Mouse (Mus musculus) adrenal gland, postnatal 14 days (tissue): ENCODE data around the gene Gm17079. TPM values are rescaled to one million over a fixed set of nuclear protein-coding genes. Genes with fewer than 3 reads are reported as not detected.
"Not testable (repeated sequence)": the region's sequence is repeated elsewhere in the genome, so short reads cannot be mapped to it uniquely, and the experiment has no call there.

ENCODE experiments used
- DNase-seq: peaks from one replicate; pipeline ENCODE4 v3.0.0; 2021; ENCODE audit warnings: mixed read lengths
- long read RNA-seq, 2 experiments: library from polyadenylated mRNA; stranded (forward); transcript quantifications; one replicate each; pipeline ENCODE4 v2.0.0; 2021
- total RNA-seq: library from RNA; stranded (reverse); gene quantifications from 2 replicates; pipeline ENCODE4 v1.2.3, GENCODE M21; 2021

Gene Gm17079
- total RNA-seq: not detected in 2 replicates
- long read RNA-seq, experiment 1: 0 reads
- long read RNA-seq, experiment 2: 0 reads

DNA sequence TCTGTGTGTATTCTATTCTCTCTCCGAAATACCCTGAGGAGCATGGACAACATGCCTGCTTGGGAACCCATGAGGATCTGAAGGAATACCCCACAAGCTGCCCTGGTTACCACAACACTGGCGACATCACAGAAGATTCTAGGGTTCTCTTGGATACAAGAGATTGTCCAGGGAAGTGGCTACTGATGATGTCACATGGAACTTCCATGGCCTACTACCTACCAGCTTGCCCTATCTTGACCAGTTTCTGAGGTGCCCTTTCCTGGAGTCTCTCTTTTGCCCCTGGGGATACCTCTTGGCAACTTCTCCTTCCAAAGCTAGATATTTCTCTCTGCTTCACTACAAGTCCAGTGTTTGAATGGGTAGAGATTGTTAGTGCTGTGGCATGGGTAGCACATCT lies at the start of gene Gm17079:
Gene Gm17079 (minus strand): TSS at position 101 of the 400 bp plus-strand sequence.
- not testable (repeated sequence) for DNase-seq

GRCm38 (mm10) chr14:51740347-51741170 lies 45.3 kb upstream of the Gm17079 start:
- DNase-seq: peak; percentile 16

- DNase-seq: no peak
Measured at GRCm38 (mm10) chr14:51739150-51739993, 44.1 kb upstream of the Gm17079 start.

DNA sequence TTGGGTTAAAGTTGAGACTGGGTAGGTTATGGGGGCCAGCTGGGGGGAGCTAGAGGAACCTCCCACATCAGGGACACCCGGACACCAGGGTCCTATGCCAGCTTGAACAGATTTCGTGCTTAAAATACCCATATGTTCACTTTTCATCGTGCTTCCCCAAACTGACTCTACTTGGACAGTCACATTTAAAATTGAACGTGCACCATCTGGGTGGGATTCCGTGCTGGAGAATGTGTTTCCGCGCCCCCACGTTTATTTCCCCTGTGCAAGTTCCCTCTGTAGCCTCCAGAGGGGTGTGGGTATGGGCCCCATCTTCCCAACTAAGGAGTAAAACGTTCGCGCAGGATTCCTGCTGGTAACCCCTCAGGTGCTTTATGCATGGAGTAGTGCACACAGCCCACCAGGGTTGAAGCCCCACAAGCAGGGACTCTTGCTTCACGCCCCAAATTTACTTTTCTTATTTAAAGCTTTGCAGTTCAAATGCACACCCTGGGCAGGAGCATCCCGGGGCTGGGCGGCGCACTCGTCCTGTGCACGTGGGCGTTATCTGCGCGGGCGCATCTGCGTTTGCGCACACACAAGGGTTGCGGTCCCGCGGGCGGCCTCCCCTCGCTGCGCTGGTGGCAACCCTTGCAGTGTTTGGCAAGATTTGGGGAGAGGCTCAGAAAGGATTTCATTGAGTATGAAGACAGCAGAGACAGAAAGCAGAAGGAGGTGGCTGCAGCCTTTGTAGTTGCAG lies 43.3 kb upstream of the Gm17079 start:
- DNase-seq: no peak

- DNase-seq: no peak
Measured at GRCm38 (mm10) chr14:51737967-51738366, 42.7 kb upstream of the Gm17079 start.

- DNase-seq: no peak
Measured at GRCm38 (mm10) chr14:51717083-51717482, 21.8 kb upstream of the Gm17079 start, which contains the start of gene Gm5800. Gm5800 (minus strand) TSS chr14:51717183.

- DNase-seq: no peak
Measured at GRCm38 (mm10) chr14:51677269-51677668, 18.0 kb downstream of the Gm17079 start.

Other genes with a start within 250 kb of the Gm17079 start
- not detected in 2 replicates for gene Vmn2r89, start 243.6 kb downstream of the Gm17079 start, total RNA-seq
- not detected in 2 replicates for gene Gm5622, start 142.7 kb downstream of the Gm17079 start, total RNA-seq
- gene Gm17175, start 121.4 kb downstream of the Gm17079 start, total RNA-seq: not detected in 2 replicates
- gene Gm17174, start 103.3 kb downstream of the Gm17079 start, total RNA-seq: not detected in 2 replicates
- not detected in 2 replicates for gene Gm17078, start 84.2 kb downstream of the Gm17079 start, total RNA-seq
- not detected in 2 replicates for gene Gm4181, start 59.8 kb downstream of the Gm17079 start, total RNA-seq
- not detected in 2 replicates for gene Gm5800, start 21.7 kb upstream of the Gm17079 start, total RNA-seq
- gene Ang4, start 78.1 kb upstream of the Gm17079 start, total RNA-seq: not detected in 2 replicates
- gene AY358078, start 104.6 kb upstream of the Gm17079 start, total RNA-seq: not detected in 2 replicates
- 0.67 TPM in 1 of 2 replicates, not detected in the other for gene Ear6, start 158.2 kb upstream of the Gm17079 start, total RNA-seq
- gene Mettl17, start 189.4 kb upstream of the Gm17079 start, total RNA-seq: 37.1 and 39.0 TPM in 2 replicates
- gene Slc39a2, start 197.4 kb upstream of the Gm17079 start, total RNA-seq: 0.63 and 0.64 TPM in 2 replicates
- 314 and 338 TPM in 2 replicates for gene Ndrg2, start 218.7 kb upstream of the Gm17079 start, total RNA-seq
- not detected in 2 replicates for gene Tppp2, start 223.0 kb upstream of the Gm17079 start, total RNA-seq
- not detected in 2 replicates for gene Rnase13, start 227.3 kb upstream of the Gm17079 start, total RNA-seq